Mouse (Mus musculus): Measurements from ENCODE around the gene Mbtd1. TPM values are rescaled to one million over a fixed set of nuclear protein-coding genes. Genes with fewer than 3 reads are reported as not detected.
A peak's percentile ranks its signal among the peaks of the same experiment; 100 is the strongest.

The Mbtd1 gene
- 16.0 and 16.4 TPM in 2 replicates for polyA plus RNA-seq (2014; fragmentation: Nextera tagmentation; extraction: Ambion mirVana)

DNA sequence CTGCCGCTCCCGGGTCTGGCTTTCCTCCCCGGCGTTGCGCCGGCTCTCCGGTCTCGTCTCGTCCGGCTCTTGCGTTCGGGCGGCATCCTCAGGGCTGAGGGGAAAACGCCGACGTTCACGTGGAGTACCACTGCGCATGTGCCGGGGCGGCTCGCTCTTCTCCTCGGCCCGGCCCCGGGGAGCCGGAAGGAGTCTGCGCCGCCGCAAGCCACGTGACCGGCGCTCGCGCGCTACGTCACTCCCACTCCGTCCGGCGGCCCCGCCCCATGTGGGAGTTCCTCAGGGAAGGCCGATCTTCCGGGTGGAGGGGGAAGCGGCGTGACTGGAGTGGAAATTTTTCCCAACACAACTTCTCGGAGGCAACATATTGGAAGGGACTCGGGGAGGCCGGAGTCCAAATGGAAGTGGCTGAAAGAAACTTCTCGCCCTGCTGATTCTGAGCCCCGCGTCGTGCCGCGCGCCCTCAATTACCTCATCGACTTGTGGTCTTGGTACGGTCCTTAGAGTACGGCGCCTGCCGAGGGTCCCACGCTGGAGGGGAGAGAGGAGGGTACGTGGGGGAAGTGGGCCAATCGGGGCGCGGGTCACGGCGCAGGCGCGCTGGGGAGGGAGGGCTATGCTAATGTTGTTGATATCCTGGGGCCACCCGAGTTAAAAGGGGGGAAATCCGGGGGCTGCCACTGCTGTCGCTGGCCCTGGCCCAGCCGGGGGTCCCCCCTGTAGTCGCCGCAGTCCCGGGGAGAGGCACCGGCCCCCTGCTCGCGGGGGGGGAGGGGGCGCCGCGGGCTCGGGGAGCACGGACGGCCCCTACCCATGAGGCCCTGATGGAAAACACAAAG, at the start of gene Mbtd1, which contains the start of gene Utp18:
Gene Mbtd1, plus strand, starts transcription at position 281 of the 839 bp plus-strand sequence.
Gene Utp18, minus strand, starts transcription at position 195 of the 839 bp plus-strand sequence.
- peak within 1 kb of the TSS; percentile 93 for H3K9ac ChIP-seq (ENCODE audit: low read length)
- H3K36me3 ChIP-seq (ENCODE audit: control insufficient read depth, insufficient read depth, low read length), result peaks cover 23% of the 10 kb centered on the region
- H3K4me1 ChIP-seq (ENCODE audit: control insufficient read depth in 2 of 2, insufficient read depth in 2 of 2, low read length in 2 of 2), result peaks cover 2 to 20% of the 10 kb centered on the region in 2 experiments; a peak in 2 of 4 replicates
- H3K27me3 ChIP-seq (ENCODE audit: control insufficient read depth, insufficient read depth, low read length), result no peaks in the 10 kb centered on the region
- peak within 1 kb of the TSS; percentile 71 for H3K4me2 ChIP-seq (ENCODE audit: low read length)
- ATAC-seq (ENCODE audit: insufficient number of reproducible peaks, insufficient read depth, low FRiP score, low read depth), result peak; percentile 97
- H3K4me3 ChIP-seq (ENCODE audit: control insufficient read depth in 1 of 2, insufficient read depth in 1 of 2, low read depth in 1 of 2, low read length in 2 of 2), result peak within 1 kb of the TSS; percentile 91 to 94
- no peaks in the 10 kb centered on the region for H3K9me3 ChIP-seq (ENCODE audit: control insufficient read depth, low read length)
- peak within 1 kb of the TSS; percentile 97 to 99 for H3K27ac ChIP-seq (replicated peaks in 1 of 2; ENCODE audit: control insufficient read depth in 1 of 2, insufficient read depth in 1 of 2, low read depth in 2 of 2, low read length in 2 of 2)
- WGBS, result under 1% methylated on average over 73 of the region's 83 CpGs

DNA sequence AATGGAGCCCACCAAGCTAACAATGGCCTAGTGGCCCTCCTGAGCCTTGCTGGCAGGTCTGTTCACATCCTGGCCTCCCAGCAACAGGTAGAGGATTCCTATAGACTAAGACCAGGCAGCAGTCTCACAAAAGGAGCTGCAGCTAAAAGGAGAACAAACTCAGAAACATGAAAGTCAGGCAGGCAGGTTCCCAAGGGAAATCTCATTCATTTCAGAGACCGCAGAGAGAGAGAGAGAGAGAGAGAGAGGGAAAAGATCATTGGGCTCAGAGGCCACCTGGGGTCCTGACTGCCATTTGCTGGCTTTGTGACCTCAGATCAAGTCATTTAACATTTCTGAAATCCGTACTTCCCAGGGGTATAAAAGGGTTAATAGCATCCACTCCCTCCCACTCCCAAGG, 38.3 kb upstream of the Mbtd1 start:
- H3K4me3 ChIP-seq (ENCODE audit: control insufficient read depth in 1 of 2, insufficient read depth in 1 of 2, low read depth in 1 of 2, low read length in 2 of 2), result no peak overlapping the region
- no peak for ATAC-seq (ENCODE audit: insufficient number of reproducible peaks, insufficient read depth, low FRiP score, low read depth)
- WGBS, result 32% methylated on average over 2 of the region's 2 CpGs

DNA sequence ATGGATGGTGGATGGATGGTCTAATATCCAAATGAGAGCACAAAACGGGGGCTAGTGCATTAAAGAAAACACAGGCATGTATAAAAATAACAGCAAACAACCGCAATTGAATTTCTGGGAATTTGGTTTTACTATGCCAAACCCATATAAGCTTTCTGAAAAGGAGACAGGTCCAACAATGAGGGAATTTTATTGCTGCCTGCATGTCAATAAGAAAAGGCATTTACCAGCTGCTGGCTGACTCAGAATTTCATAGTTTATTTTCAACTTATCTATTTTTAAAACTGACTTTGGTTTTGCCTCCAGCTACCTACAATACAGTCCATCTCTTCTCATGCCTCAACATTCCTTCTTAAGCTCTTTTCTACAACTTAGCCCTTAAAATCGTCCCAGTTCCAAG, 33.1 kb upstream of the Mbtd1 start:
- H3K4me3 ChIP-seq (ENCODE audit: control insufficient read depth in 1 of 2, insufficient read depth in 1 of 2, low read depth in 1 of 2, low read length in 2 of 2), result no peak overlapping the region
- H3K27ac ChIP-seq (replicated peaks in 1 of 2; ENCODE audit: control insufficient read depth in 1 of 2, insufficient read depth in 1 of 2, low read depth in 2 of 2, low read length in 2 of 2), result no peak overlapping the region
- no peaks in the 10 kb centered on the region for H3K9me3 ChIP-seq (ENCODE audit: control insufficient read depth, low read length)
- no peak overlapping the region for H3K9ac ChIP-seq (ENCODE audit: low read length)
- ATAC-seq (ENCODE audit: insufficient number of reproducible peaks, insufficient read depth, low FRiP score, low read depth), result no peak
- H3K4me1 ChIP-seq (ENCODE audit: control insufficient read depth in 2 of 2, insufficient read depth in 2 of 2, low read length in 2 of 2), result no peaks in the 10 kb centered on the region
- H3K4me2 ChIP-seq (ENCODE audit: low read length), result no peak overlapping the region
- 64% methylated on average over 3 of the region's 3 CpGs for WGBS
- H3K36me3 ChIP-seq (ENCODE audit: control insufficient read depth, insufficient read depth, low read length), result no peaks in the 10 kb centered on the region
- no peaks in the 10 kb centered on the region for H3K27me3 ChIP-seq (ENCODE audit: control insufficient read depth, insufficient read depth, low read length)

More for the DNA sequence above, 38.3 kb upstream of the Mbtd1 start:
- no peak overlapping the region for H3K27ac ChIP-seq (replicated peaks in 1 of 2; ENCODE audit: control insufficient read depth in 1 of 2, insufficient read depth in 1 of 2, low read depth in 2 of 2, low read length in 2 of 2)
- no peaks in the 10 kb centered on the region for H3K27me3 ChIP-seq (ENCODE audit: control insufficient read depth, insufficient read depth, low read length)
- H3K36me3 ChIP-seq (ENCODE audit: control insufficient read depth, insufficient read depth, low read length), result no peaks in the 10 kb centered on the region
- no peaks in the 10 kb centered on the region for H3K9me3 ChIP-seq (ENCODE audit: control insufficient read depth, low read length)
- no peak overlapping the region for H3K9ac ChIP-seq (ENCODE audit: low read length)
- H3K4me1 ChIP-seq (ENCODE audit: control insufficient read depth in 2 of 2, insufficient read depth in 2 of 2, low read length in 2 of 2), result no peaks in the 10 kb centered on the region
- no peak overlapping the region for H3K4me2 ChIP-seq (ENCODE audit: low read length)

DNA sequence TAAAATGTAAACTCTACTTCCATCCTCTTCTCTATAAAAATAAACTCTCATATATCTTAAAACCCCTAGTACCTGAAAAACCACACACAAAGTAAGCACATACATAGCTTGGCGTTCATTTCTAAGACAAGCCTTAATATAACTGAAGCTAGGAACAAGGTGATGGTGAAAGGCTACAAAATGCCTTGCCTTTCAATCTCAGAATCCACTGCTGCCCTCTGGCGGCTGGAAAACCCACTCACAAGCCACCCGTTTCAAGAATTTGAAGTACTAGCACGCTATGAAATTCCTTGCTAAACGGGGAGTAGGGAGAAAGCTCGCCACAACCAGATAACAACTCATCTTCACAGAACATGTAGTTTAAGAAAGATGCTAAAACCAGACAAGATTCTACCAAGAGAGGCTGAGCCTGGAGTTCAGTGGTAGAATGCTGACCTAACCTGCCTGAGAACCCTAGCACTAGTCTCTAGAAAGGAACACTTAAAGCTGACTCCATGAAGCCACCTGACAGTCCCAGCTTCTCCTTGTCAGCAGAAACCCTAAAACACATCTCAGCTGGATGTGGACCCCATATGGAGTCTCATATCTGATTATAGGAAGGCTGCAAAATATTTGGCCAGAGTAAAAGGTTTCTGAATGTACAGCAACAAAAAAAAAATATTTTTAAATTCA, 29.2 kb upstream of the Mbtd1 start:
- H3K4me1 ChIP-seq (ENCODE audit: control insufficient read depth in 2 of 2, insufficient read depth in 2 of 2, low read length in 2 of 2), result no peaks in the 10 kb centered on the region
- no peak for ATAC-seq (ENCODE audit: insufficient number of reproducible peaks, insufficient read depth, low FRiP score, low read depth)
- H3K27ac ChIP-seq (replicated peaks in 1 of 2; ENCODE audit: control insufficient read depth in 1 of 2, insufficient read depth in 1 of 2, low read depth in 2 of 2, low read length in 2 of 2), result no peak overlapping the region
- H3K36me3 ChIP-seq (ENCODE audit: control insufficient read depth, insufficient read depth, low read length), result peaks cover 23% of the 10 kb centered on the region
- H3K4me3 ChIP-seq (ENCODE audit: control insufficient read depth in 1 of 2, insufficient read depth in 1 of 2, low read depth in 1 of 2, low read length in 2 of 2), result no peak overlapping the region
- H3K9ac ChIP-seq (ENCODE audit: low read length), result no peak overlapping the region
- H3K4me2 ChIP-seq (ENCODE audit: low read length), result peak overlapping the region; percentile 34; the same call in 1 of the 2 replicates
- 4% methylated on average over 6 of the region's 6 CpGs for WGBS
- H3K9me3 ChIP-seq (ENCODE audit: control insufficient read depth, low read length), result no peaks in the 10 kb centered on the region
- H3K27me3 ChIP-seq (ENCODE audit: control insufficient read depth, insufficient read depth, low read length), result no peaks in the 10 kb centered on the region

DNA sequence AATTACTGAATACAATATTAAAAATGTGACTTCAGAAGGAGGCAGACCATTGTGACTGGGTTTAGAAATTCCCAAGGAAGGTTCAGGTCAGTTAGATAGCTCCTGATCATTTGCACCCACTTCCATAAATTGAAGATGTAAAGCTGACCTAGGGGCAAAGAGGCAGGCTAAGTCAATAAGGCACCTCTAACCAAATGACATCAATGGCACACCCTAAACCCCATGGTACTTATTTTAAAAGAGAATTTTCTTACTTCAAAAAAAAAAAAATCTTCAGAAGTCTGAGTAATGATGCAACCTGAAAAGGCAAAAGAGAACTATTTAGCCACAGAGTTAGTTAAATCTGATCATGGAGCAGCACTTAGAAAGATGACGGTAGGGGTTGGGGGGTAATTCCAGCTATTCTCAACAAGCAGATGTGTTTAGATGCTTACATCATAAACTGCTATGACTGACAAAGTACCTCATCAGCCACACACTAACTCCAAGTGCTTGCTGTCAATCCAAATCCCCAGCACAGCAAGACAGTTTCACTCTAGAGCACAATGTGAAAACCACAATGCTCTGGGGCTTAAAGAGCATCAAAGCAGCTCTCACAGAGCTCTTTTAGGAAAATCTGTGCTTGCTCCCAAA, 25.0 kb upstream of the Mbtd1 start:
- Histone ChIP-seq H3K4me1 (ENCODE audit: control insufficient read depth in 2 of 2, insufficient read depth in 2 of 2, low read length in 2 of 2) (no peaks in the 10 kb centered on the region), H3K9me3 (ENCODE audit: control insufficient read depth, low read length) (no peaks in the 10 kb centered on the region), H3K36me3 (ENCODE audit: control insufficient read depth, insufficient read depth, low read length) (peaks cover 56% of the 10 kb centered on the region), H3K4me3 (ENCODE audit: control insufficient read depth in 1 of 2, insufficient read depth in 1 of 2, low read depth in 1 of 2, low read length in 2 of 2) (no peak overlapping the region), H3K4me2 (ENCODE audit: low read length) (no peak overlapping the region), H3K9ac (ENCODE audit: low read length) (no peak overlapping the region), H3K27ac (replicated peaks in 1 of 2; ENCODE audit: control insufficient read depth in 1 of 2, insufficient read depth in 1 of 2, low read depth in 2 of 2, low read length in 2 of 2) (no peak overlapping the region), H3K27me3 (ENCODE audit: control insufficient read depth, insufficient read depth, low read length) (no peaks in the 10 kb centered on the region)
- ATAC-seq (ENCODE audit: insufficient number of reproducible peaks, insufficient read depth, low FRiP score, low read depth), result no peak
- 74% methylated on average over 1 of the region's 1 CpGs for WGBS

DNA sequence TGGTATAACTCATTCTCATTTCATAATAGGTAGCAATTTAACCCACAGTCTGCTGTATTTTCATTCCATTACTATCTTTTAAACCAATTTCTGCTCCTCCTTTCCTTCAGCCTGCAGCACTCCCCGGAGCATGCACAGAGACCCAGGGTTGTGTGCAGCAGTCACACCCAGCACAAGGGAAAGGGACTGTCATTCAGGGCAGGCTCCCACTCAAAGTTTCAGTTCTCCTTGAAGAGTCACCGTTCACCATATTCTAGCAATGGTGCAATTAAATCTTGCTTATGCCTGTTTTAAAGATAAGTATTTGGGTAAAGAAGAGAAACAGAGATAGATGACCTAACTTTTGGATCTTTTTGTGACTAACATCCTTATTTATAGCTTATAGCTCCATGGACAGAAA, 24.5 kb upstream of the Mbtd1 start:
- WGBS, result 93% methylated on average over 2 of the region's 2 CpGs

DNA sequence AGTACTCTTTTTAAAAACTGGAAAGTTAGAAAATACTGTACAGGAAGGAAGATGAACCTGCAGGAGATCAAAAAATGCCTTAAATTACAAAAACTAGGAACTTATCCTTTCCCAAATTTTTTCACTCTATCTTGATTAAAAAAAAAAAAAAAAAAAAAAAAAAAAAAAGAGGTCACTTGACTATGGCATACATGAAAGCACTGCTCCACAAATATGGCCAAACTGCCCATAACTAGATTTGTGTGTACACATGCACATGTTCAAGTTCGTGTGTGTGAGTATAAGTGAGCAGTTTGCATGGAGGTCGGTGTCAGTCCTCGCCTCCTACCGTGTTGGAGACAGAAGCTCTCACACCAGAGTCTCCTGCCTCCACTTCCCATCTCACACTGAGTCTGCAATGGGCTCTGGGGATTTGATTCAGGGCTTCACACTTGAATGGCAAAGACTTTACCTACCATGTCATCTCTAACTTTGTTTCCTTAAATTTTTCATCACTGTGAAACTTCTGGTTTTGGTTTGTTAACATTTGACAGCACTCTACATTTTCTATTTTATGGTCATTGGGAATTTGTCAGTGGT, 23.5 kb upstream of the Mbtd1 start:
- H3K27me3 ChIP-seq (ENCODE audit: control insufficient read depth, insufficient read depth, low read length), result no peaks in the 10 kb centered on the region
- H3K9ac ChIP-seq (ENCODE audit: low read length), result no peak overlapping the region

More for the DNA sequence above, 24.5 kb upstream of the Mbtd1 start:
- Histone ChIP-seq H3K9me3 (ENCODE audit: control insufficient read depth, low read length) (no peaks in the 10 kb centered on the region), H3K27me3 (ENCODE audit: control insufficient read depth, insufficient read depth, low read length) (no peaks in the 10 kb centered on the region), H3K4me1 (ENCODE audit: control insufficient read depth in 2 of 2, insufficient read depth in 2 of 2, low read length in 2 of 2) (no peaks in the 10 kb centered on the region), H3K4me2 (ENCODE audit: low read length) (no peak overlapping the region), H3K4me3 (ENCODE audit: control insufficient read depth in 1 of 2, insufficient read depth in 1 of 2, low read depth in 1 of 2, low read length in 2 of 2) (no peak overlapping the region), H3K36me3 (ENCODE audit: control insufficient read depth, insufficient read depth, low read length) (peaks cover 62% of the 10 kb centered on the region), H3K27ac (replicated peaks in 1 of 2; ENCODE audit: control insufficient read depth in 1 of 2, insufficient read depth in 1 of 2, low read depth in 2 of 2, low read length in 2 of 2) (no peak overlapping the region), H3K9ac (ENCODE audit: low read length) (no peak overlapping the region)
- ATAC-seq (ENCODE audit: insufficient number of reproducible peaks, insufficient read depth, low FRiP score, low read depth), result no peak

More for the DNA sequence above, 23.5 kb upstream of the Mbtd1 start:
- H3K4me2 ChIP-seq (ENCODE audit: low read length), result no peak overlapping the region
- peaks cover 71% of the 10 kb centered on the region for H3K36me3 ChIP-seq (ENCODE audit: control insufficient read depth, insufficient read depth, low read length)
- WGBS, result 93% methylated on average over 4 of the region's 4 CpGs
- no peak overlapping the region for H3K4me3 ChIP-seq (ENCODE audit: control insufficient read depth in 1 of 2, insufficient read depth in 1 of 2, low read depth in 1 of 2, low read length in 2 of 2)
- no peak overlapping the region for H3K27ac ChIP-seq (replicated peaks in 1 of 2; ENCODE audit: control insufficient read depth in 1 of 2, insufficient read depth in 1 of 2, low read depth in 2 of 2, low read length in 2 of 2)
- no peaks in the 10 kb centered on the region for H3K4me1 ChIP-seq (ENCODE audit: control insufficient read depth in 2 of 2, insufficient read depth in 2 of 2, low read length in 2 of 2)
- no peaks in the 10 kb centered on the region for H3K9me3 ChIP-seq (ENCODE audit: control insufficient read depth, low read length)
- ATAC-seq (ENCODE audit: insufficient number of reproducible peaks, insufficient read depth, low FRiP score, low read depth), result no peak
